Mouse (Mus musculus): Measurements from ENCODE around the gene Dusp16.

Dusp16 gene

DNA sequence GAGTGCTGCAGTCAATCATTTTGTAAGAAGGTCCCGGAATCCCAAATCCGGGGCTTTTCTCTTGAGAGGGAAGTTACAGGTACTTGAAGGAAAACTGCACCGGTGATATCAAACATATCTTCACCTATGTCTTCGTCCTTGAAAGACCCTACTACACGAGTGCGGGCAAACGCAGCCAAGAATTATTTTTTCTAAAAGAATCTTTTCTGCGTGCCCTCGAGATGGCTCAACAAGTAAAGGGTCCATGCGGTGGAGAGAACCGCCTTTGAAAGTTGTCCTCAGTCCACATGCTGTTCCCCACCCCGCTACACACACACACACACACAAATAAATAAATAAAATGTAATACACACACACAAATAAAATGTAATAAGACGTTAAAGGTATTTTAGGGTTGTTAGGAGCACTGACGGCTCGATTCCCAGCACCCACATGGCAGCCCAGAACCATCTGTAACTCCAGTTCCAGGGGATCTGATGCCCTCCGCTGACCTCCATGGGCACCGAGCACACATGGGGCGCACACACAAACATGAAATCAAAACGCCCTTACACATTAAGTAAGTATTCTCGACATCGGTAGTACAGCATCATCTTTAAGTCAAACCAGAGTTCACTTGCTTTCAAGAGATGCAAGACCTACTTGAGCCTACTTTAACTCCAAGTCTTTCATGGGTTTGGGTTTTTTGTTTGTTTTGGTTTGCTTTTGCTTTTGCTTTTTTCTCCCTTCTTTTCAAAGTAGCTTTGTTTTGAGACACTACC lies 801 bp upstream of the Dusp16 start:
- no peak for DNase-seq (ENCODE audit: low read depth in 2 of 2, low spot score in 2 of 2)

- DNase-seq (ENCODE audit: low read depth in 2 of 2, low spot score in 2 of 2): peak in 1 of 2 experiments; percentile 21
Observed at GRCm38 (mm10) chr6:134791251-134792118, 940 bp downstream of the Dusp16 start.

GRCm38 (mm10) chr6:134789100-134789499 lies 3.3 kb downstream of the Dusp16 start:
- DNase-seq (ENCODE audit: low read depth in 2 of 2, low spot score in 2 of 2): no peak

- no peak for DNase-seq (ENCODE audit: low read depth in 2 of 2, low spot score in 2 of 2)
Observed at GRCm38 (mm10) chr6:134786426-134786825, 6.0 kb downstream of the Dusp16 start.

DNA sequence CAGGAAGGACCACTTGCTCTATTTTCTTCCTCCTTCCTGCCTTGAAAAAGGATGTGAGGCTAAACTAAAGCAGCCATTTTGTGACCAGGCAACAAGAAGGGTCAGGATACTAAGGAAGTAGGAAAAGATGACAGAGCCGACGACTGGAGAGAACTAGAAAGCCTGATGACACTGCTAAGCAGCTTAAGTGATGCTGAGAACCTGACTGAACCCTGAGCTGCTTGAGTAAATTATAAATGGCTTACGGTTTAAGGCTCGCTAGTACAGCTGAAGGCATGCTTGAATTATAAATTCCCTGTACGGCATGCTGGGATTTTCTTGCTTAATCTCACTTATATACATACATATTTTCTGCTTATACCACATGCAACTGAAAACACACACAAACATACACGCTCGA lies 9.5 kb downstream of the Dusp16 start:
- DNase-seq (ENCODE audit: low read depth in 2 of 2, low spot score in 2 of 2): no peak

DNA sequence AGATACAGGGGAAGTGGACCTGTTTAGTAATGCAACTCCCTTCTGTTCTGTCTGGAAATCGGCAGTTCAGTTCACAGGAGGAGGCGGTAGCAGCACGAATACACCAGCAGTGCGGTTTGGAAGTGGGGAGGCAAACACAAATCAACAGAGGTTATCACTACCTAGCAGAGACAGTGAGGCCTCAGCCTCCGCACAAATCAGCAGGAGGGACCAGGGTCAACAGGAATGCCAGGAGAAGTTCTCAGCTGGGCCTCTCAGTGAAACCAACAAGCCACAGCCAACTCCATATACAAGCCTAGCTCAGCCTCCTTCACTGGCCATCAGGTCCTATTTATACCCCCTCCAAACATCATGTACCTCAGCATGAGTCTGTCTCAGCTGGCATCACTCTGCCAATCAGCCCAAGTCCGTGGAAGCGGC lies 10.9 kb downstream of the Dusp16 start:
- DNase-seq (ENCODE audit: low read depth in 2 of 2, low spot score in 2 of 2): no peak

- DNase-seq (ENCODE audit: low read depth in 2 of 2, low spot score in 2 of 2): no peak
Observed at GRCm38 (mm10) chr6:134780024-134780423, 12.4 kb downstream of the Dusp16 start.

DNA sequence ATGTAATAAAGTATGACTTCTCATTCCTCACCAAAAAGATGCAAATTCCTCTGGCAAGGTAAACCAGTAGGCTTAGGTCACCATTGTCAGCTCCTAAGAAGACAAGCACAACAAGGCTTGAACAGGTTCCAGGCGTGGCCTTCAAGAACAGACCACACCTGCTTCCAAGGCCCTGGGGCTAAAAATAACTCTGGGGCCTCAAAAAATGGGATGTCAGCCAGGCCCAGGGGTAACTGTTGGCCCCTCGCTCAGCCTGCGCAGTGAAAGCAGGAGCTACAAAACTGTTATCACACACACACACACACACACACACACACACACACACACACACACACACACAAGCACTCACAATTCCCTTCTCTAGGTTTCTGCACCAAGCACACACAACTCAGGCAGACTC lies 18.5 kb downstream of the Dusp16 start:
- DNase-seq (ENCODE audit: low read depth in 2 of 2, low spot score in 2 of 2): no peak

DNA sequence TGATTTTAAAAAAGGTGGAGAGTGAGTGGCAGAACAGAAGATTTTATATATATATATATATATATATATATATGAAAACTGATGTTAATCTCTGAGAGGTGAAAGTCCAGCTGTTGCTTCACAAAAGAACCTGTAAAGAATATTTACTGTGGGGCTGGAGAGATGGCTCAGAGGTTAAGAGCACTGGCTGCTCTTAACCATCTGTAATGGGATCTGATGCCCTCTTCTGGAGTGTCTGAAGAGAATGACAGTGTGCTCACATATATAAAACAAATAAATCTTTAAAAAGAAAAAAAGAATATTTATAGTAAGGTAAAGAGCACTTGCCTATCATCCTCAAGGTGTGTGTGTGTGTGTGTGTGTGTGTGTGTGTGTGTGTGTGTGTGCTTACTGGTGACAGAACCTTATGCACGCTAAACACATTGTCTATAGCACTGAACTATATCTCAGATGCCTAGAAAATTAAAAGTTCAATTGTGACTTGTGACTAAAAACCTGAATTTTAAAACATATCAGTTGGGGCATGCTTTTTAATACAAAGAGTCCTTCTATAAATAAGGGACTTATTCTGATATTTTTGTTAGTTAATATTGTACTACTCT lies 19.0 kb downstream of the Dusp16 start:
- no peak for DNase-seq (ENCODE audit: low read depth in 2 of 2, low spot score in 2 of 2)

DNA sequence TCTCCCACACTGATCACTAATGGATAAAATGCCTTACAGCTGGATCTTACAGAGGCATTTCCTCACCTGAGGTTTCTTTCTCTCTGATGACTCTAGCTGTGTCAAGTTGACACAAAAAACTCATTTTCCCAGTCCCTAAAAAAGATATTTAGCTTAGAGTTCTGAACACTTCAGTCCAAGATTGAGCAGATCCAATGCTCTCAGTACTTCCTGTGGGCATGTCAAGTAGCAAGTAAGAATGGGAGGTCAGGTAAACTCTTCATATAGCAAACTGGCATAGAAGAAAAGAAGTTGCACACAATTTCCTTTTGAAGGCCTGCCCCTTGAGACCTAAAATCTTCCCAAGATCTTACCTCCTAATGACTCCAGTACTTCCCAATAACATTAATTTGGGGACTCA lies 22.1 kb downstream of the Dusp16 start:
- no peak for DNase-seq (ENCODE audit: low read depth in 2 of 2, low spot score in 2 of 2)

DNA sequence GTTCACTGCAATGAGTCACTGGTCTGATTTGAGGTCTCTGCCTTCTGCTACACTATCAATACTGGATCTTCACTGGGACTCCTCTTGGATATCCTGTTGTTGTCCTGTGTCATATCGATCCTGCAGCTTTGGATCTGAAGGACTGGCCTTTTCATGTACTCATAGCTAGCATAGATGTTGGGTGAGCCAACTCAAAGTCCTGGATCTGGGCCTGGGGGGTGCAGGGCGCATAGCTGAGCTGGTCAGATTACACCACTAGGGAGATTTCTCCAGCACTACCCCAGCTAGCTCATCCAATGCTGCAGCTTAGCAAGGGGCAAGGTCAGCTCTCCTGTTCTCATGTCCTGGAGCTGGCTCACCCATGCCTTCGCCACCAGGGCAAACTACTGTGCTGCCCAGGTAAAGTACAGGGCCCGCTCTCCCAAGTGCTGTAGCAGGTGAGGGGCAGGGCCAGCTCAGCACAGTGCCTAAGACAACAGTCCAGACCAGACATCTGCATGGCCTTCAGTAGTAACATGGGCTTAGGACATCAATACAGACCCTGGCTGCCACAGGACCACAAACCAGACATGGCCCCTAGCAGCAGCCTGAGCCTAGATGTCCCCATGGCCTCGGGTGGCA lies 27.9 kb downstream of the Dusp16 start:
- no peak for DNase-seq (ENCODE audit: low read depth in 2 of 2, low spot score in 2 of 2)

DNA sequence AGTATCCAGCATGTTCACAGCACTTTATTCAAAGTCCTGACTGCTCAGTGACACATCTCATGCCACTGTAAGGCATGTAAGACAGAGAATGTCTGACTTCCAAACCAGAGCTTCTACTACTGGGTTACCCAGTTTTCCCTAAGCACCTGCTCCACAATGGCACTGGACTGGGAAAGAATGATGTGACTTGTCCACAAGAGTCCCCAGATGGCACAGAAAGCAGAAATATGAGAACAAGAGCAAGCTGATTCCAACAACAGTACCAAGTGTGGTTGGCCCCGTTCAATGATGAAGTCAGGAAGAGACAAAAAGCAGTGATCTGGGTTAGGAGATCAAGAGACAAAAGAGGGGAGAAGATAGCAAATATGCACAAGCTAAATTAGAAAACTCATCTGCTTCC lies 29.0 kb downstream of the Dusp16 start:
- DNase-seq (ENCODE audit: low read depth in 2 of 2, low spot score in 2 of 2): no peak

DNA sequence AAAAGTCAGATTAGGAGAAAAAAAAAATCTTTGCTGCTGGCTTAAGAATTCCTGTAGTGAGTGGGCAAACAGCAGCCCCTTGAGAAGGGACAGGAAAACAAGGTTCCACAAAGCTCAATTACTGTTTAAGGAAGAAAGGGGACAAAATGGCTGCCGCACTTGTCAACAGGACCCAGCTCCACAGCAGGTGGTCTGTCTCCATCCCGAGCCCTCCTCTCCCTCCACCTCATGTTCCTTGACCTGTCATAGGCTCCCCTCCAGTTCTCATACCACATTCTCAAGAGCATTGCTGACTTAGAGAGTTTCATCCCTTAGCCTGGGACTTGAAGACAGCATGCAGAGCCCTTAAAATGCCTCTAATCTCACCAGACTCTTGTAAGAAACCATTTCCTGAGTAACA lies 30.6 kb downstream of the Dusp16 start:
- DNase-seq (ENCODE audit: low read depth in 2 of 2, low spot score in 2 of 2): no peak

DNA sequence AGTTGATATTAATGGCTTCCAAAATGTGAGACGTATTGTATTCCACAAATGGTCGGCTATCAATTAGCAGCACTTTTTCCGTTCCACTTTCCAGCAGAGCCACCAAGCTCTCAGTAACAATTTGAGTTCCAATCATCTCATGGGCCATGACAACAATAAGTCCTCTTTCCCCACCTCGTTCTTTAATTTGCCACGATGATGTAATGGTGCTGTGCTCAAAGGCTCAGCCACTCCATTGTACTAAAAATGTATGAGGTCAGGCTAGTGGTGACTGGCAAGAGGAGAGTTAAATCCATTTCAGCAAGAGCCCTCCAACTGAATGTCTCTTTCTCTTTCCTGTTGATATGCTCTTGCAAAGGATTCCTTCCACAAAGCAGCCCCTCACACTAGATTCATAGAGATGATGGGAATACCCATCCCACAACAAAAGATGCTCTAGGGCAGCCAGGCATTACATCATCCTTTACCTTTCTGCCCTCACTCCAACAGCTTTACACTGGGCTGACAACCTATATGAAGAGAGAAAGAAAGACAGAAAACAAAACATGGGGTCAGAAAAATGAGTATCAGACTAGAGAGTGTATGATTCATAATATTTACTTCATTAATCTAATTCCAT lies 31.4 kb downstream of the Dusp16 start:
- no peak for DNase-seq (ENCODE audit: low read depth in 2 of 2, low spot score in 2 of 2)

- no peak for DNase-seq (ENCODE audit: low read depth in 2 of 2, low spot score in 2 of 2)
Observed at GRCm38 (mm10) chr6:134756058-134756457, 36.4 kb downstream of the Dusp16 start.

GRCm38 (mm10) chr6:134753858-134754257 lies 38.6 kb downstream of the Dusp16 start:
- DNase-seq (ENCODE audit: low read depth in 2 of 2, low spot score in 2 of 2): no peak

DNA sequence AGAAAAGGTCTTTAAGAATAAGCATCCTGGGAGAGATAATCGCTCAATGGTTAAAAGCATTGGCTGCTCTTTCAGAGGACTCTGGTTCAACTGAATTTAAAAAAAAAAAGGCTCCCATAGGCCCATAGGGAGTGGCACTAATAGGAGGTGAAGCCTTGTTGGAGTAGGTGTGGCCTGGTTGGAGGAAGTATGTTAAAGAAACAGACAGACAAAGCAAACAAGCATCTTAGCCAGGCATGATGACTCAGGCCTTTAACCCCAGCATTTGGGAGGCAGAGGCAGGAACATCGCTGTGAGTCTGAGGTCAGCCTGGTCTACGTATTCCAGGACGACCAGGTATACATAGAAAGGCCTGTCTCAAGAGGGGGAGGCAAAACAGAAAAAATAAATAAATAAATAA lies 39.0 kb downstream of the Dusp16 start:
- no peak for DNase-seq (ENCODE audit: low read depth in 2 of 2, low spot score in 2 of 2)

DNA sequence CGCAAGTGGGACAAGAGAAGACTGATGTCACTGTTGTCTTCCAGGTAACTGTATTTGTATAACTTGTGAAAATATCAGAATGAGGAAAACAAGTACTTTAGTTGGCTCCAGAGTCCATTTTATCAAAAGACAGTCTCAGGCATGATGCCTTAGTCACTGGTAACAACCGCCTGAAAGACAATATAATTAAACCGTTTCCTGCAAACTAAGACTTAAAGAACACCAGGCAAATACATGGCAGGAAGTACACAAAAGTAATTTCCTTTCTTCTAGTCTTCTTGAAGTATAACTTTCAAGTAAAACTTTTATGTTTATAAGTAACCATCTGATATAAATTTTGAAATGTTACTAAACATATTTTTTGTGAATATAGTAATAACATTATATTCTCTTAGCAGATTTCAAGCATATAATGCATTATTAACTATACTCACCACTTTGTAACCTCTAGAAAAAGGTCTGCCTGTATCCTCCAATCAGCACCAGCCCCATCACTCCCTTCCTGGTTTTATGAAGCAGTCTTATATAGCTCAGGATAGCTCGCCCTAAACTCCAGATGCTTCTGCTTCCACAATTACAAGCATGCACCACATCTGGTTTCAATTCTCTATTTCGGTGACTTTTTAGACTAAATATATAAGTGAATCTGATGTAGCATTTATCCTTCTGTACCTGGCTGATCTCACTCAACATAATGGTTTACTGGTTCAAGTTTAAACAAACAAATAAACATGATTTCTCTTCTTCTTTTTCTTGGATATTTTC lies 40.4 kb downstream of the Dusp16 start:
- no peak for DNase-seq (ENCODE audit: low read depth in 2 of 2, low spot score in 2 of 2)

- no peak for DNase-seq (ENCODE audit: low read depth in 2 of 2, low spot score in 2 of 2)
Observed at GRCm38 (mm10) chr6:134751087-134751486, 41.3 kb downstream of the Dusp16 start.

DNA sequence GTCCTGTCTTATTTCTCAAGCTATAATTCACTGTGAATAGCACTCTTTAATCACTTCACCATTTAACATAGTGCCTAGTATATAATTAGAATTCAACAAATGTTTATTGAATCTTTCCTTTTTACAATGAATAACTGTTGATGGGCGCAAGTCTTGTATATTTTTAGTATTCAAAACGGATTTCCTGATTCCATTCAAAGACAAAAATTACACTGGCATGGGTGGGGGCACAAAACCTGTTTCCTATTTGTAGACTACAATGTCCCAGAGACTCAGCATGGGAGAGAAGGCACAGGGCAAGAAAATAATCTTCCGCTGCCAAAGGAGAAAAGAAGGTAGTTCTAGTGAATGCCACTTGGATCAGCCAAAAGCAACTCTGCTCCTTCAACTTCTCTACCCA lies 44.3 kb downstream of the Dusp16 start:
- DNase-seq (ENCODE audit: low read depth in 2 of 2, low spot score in 2 of 2): no peak

Measured in CD8-positive naive resting alpha-beta T cell, adult 2 months (primary cell).